Mouse (Mus musculus): ENCODE measurements around the gene 4933427D14Rik.
A peak's percentile ranks its signal among the peaks of the same experiment; 100 is the strongest.
"Not testable (repeated sequence)": the region's sequence is repeated elsewhere in the genome, so short reads cannot be mapped to it uniquely, and the experiment has no call there.

4933427D14Rik gene

GRCm38 (mm10) chr11:72196506-72196905 lies 10.8 kb downstream of the 4933427D14Rik start:
- DNase-seq = no peak

- DNase-seq = no peak
These were observed 13.0 kb downstream of the 4933427D14Rik start for GRCm38 (mm10) chr11:72194259-72194658.

DNA sequence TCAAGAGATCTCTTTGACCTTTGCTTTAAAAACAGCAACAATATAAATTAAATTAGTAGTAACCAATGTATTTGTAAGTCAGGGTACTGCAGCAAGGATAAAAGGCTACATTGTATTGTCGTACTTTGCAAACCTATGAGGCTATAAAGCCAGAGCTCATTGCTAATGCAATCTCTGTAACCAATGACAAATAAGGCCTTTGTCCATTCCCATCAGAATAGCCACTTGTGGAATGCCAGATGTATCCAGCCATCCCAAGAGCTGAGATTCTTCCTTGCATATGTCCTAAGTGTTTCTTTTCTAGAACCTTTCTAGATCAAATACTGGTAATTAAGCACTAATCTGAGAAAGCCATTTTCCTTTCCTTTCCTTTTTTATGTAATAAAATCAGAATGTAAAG lies 16.4 kb downstream of the 4933427D14Rik start:
- no peak for DNase-seq

GRCm38 (mm10) chr11:72184252-72184651 lies 23.0 kb downstream of the 4933427D14Rik start:
- no peak for DNase-seq

- DNase-seq = no peak
These were observed 26.1 kb downstream of the 4933427D14Rik start for GRCm38 (mm10) chr11:72181136-72181535.

DNA sequence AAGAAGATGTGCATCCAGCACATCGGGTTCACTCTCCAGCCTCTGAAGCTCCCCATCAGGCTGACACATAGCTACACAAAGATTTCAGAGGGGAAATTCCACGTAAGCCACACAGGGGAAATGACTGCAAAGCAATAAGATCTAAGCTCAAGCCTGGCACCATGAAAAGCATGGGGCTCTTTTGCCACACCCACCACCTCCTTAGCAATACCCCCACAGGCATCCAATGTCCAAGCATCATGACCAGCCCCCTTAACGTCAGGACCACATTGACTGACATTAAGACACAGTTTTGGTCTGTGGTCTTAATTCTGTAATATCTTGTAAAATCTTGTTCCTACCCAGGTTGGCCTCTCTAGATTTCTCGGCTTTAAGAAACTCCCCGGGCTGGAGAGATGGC lies 26.7 kb downstream of the 4933427D14Rik start:
- DNase-seq = no peak

DNA sequence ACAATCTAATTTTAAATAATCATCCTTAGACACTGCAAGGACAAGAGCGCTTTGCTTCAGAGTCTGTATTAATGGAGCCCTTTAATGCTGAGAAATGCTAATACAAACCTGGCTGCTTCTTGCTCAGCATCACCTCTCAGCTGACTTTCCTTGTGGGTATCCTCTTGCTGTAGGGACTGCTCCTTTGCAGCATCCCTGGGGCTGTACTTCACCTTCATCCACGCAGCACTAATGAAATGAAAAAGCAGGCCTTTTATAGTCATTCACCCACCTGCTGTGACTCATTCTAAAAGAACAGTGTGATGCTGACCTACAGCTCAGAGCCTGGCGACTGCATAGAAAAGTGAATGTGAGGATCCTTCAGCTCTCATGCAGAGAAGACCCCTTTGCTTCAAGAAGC lies 30.7 kb downstream of the 4933427D14Rik start:
- DNase-seq = no peak

- no peak for DNase-seq
These were observed 31.3 kb downstream of the 4933427D14Rik start for GRCm38 (mm10) chr11:72175966-72176365.

GRCm38 (mm10) chr11:72174721-72175120 lies 32.5 kb downstream of the 4933427D14Rik start:
- no peak for DNase-seq

DNA sequence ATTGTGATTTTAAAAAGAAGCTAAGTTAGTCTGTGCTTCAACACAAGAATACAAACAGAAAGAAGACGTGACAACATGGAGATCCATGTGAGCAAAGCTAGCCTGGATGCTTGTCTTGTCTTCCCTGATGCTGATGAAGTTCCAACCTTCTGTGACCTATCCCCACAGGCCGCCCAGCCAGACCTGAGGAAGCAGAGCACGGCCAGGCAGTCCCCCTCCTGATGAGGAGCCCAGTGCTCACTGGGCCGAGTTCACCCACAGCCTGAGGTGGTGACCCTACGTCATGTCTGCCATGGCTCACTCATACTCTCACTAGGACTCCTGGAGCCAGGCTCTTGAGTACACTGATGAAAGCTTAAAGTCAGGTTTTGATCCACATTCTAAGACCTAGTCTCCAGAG lies 33.8 kb downstream of the 4933427D14Rik start:
- DNase-seq = no peak

GRCm38 (mm10) chr11:72171906-72172305 lies 35.4 kb downstream of the 4933427D14Rik start:
- not testable (repeated sequence) for DNase-seq

- no peak for DNase-seq
These were observed 37.4 kb downstream of the 4933427D14Rik start for GRCm38 (mm10) chr11:72169871-72170270.

DNA sequence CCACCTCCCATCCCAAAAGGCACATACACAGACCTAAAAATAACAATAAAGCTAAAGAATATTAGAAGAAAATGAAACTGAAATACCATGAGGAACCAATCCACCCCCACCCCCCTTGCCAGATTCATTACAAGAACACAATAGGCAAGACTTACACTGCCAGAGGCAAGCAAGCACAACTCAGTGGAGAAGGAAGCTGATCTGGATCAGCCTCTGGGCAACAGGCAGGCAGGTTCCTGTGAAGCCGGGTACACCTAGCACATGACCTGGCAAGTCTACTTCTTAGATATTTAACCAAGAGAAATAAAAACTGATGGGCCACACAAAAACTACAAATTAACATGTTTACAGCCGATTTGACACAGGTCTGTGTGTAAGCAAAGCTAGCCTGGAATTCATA lies 44.1 kb downstream of the 4933427D14Rik start:
- no peak for DNase-seq

GRCm38 (mm10) chr11:72156624-72157023 lies 50.6 kb downstream of the 4933427D14Rik start:
- DNase-seq = no peak

DNA sequence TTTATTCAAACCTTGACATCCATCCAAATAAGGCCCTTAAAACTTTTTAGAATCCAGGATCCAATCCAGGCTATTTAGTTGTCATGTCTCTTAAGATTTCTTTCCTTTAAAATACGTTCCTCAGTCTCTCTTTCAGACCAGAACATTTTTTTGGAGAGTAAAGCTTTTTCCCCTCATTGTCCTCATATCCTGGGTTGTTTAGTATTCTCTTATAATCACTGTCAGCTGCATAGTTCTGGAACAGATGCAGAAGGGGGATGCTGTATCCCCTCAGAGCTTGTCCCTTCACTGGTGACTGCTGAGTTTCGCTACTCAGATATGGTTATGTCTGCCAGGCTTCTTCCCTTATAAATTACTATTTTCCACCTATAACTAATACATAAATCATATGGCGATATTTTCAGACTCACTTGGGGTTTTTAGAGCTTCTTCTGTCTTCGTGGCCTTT lies 51.3 kb downstream of the 4933427D14Rik start:
- no peak for DNase-seq

GRCm38 (mm10) chr11:72155186-72155980 lies 51.9 kb downstream of the 4933427D14Rik start:
- DNase-seq = no peak

GRCm38 (mm10) chr11:72153122-72153862 lies 54.0 kb downstream of the 4933427D14Rik start:
- DNase-seq = no peak

DNA sequence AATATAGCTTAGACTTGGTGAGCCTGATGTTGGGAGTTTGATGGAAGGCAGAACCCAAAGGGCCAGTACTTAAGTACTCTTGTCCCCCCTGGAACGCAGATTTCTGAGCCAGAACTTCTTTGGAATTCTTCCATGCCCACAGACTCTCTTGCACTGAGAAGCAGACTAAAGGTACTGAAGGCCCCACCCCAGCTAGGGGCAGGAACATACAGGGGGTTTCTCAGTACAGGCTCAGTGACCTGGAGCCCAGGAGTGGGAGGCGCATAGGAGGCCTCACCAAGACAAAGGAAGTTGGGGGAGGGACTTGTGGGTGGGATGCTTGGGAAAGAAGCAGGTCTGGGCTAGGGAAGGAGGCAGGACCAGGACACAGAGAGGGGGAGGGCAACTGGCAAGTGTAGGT lies 56.1 kb downstream of the 4933427D14Rik start:
- DNase-seq = no peak

DNA sequence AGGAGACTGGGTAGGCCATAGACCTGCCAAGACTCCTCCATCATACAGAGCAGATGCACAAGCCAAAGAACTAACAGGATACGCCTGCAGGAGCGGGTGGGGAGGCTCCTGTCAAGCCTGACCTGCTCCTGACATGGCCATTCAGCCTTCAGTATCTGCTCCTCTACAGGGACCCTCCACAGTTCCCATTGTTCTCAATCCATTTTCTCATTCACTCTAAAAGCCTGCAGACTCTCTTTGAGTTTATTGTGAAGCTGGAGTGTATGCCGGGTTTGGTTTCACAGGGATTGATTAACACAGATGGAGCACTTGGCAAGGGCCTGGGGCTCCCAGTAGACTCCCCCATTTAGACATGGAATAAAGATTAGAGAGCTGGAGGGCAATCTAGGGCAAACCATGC lies 59.3 kb downstream of the 4933427D14Rik start:
- no peak for DNase-seq

DNA sequence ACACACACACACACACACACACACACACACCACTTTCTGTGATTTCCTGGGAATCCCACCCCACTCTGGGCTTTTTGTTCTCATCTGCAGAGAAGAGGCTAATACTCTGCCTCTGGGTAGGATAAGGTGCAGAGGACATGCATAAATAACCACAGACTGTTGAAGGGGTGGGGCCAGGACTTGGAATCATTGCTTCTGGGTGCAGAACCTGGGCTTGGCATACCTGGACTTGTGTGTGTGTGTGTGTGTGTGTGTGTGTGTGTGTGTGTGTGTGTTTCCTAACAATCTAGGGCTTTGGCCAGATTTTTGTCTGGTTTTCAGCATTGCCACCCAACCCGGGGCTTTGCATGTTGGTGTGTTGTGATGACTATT lies 61.4 kb downstream of the 4933427D14Rik start:
- DNase-seq = peak; percentile 66

- peak; percentile 68 for DNase-seq
These were observed 61.9 kb downstream of the 4933427D14Rik start for GRCm38 (mm10) chr11:72145182-72145876.

- peak; percentile 65 for DNase-seq
These were observed 64.4 kb downstream of the 4933427D14Rik start for GRCm38 (mm10) chr11:72142889-72143288.

DNA sequence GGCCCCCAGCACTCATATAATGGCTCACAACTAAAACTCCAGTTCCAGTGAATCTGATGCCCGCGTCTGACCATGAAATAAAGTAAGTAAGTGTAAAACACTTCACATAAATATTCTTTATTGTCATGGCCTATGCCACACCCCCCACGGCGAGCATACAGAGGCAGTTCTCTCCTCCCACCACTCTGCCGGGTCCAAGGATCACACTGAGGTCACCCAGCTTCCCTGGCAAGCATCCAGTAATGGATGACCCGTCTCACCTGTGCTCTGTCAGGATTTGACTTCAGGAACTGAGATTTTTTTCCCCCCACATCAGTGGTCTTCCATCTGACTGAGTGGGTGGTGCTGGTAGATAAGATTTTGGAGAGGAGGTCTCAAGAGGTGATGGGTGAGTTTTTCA lies 67.1 kb downstream of the 4933427D14Rik start:
- DNase-seq = peak; percentile 64
